Mouse (Mus musculus) induced T-regulatory cell, adult 2 months (primary cell): ENCODE data around the gene Lrrc32.

Experiments used
- DNase-seq: peaks from one replicate; pipeline ENCODE4 v3.0.0-alpha.2; 2012; ENCODE audit warnings: low read depth

Lrrc32 gene

GRCm38 (mm10) chr7:98488398-98489130 lies 519 bp upstream of the Lrrc32 start:
- DNase-seq = peak; percentile 80

GRCm38 (mm10) chr7:98489623-98490084 lies 571 bp downstream of the Lrrc32 start:
- peak; percentile 86 for DNase-seq

GRCm38 (mm10) chr7:98490328-98490727 lies 1.2 kb downstream of the Lrrc32 start:
- peak; percentile 71 for DNase-seq

GRCm38 (mm10) chr7:98490911-98491310 lies 1.8 kb downstream of the Lrrc32 start:
- peak; percentile 59 for DNase-seq

GRCm38 (mm10) chr7:98491451-98492200 lies 2.5 kb downstream of the Lrrc32 start:
- DNase-seq = peak; percentile 91

- no peak for DNase-seq
Measured at GRCm38 (mm10) chr7:98492331-98492730, 3.2 kb downstream of the Lrrc32 start.

GRCm38 (mm10) chr7:98493307-98493706 lies 4.2 kb downstream of the Lrrc32 start:
- DNase-seq = no peak

- DNase-seq = no peak
Measured at GRCm38 (mm10) chr7:98493901-98494480, 4.9 kb downstream of the Lrrc32 start.

- no peak for DNase-seq
Measured at GRCm38 (mm10) chr7:98495591-98495990, 6.5 kb downstream of the Lrrc32 start.

GRCm38 (mm10) chr7:98497451-98497850 lies 8.4 kb downstream of the Lrrc32 start:
- DNase-seq = no peak

GRCm38 (mm10) chr7:98498101-98498500 lies 9.0 kb downstream of the Lrrc32 start:
- DNase-seq = no peak

GRCm38 (mm10) chr7:98498656-98499560 lies 9.8 kb downstream of the Lrrc32 start:
- no peak for DNase-seq

- DNase-seq = no peak
Measured at GRCm38 (mm10) chr7:98499561-98500292, 10.6 kb downstream of the Lrrc32 start.

GRCm38 (mm10) chr7:98500470-98500869 lies 11.4 kb downstream of the Lrrc32 start:
- DNase-seq = no peak

GRCm38 (mm10) chr7:98501078-98501477 lies 12.0 kb downstream of the Lrrc32 start:
- peak; percentile 19 for DNase-seq

GRCm38 (mm10) chr7:98502921-98503320 lies 13.8 kb downstream of the Lrrc32 start:
- DNase-seq = no peak

GRCm38 (mm10) chr7:98503951-98504647 lies 15.0 kb downstream of the Lrrc32 start:
- DNase-seq = no peak

GRCm38 (mm10) chr7:98504726-98505314 lies 15.7 kb downstream of the Lrrc32 start:
- DNase-seq = no peak

- DNase-seq = no peak
Measured at GRCm38 (mm10) chr7:98505664-98506063, 16.6 kb downstream of the Lrrc32 start.
